Mouse (Mus musculus) midbrain, embryonic 11.5 days (tissue): ENCODE results near the gene Robo3. TPM values are rescaled to one million over a fixed set of nuclear protein-coding genes. Genes with fewer than 3 reads are reported as not detected.

Source experiments
- ATAC-seq: fragments of 200-750 bp; cut with Nextera tagmentation; 2 replicates; pipeline ENCODE4 v1.8.0; 2017; ENCODE audit warnings: moderate TSS enrichment, moderate library complexity; ENCODE audit not compliant: low FRiP score
- DNase-seq: peaks from one replicate; pipeline ENCODE4 v3.0.0; 2015; ENCODE audit warnings: low spot score; ENCODE audit errors: missing footprints
- H3K27ac ChIP-seq: fragments of 300-500 bp; sonication (generic); 2 replicates; pipeline ENCODE4 v1.5.1; 2014; ENCODE audit warnings: low read depth, low read length
- H3K27me3 ChIP-seq: fragments of 300-500 bp; sonication (generic); 2 replicates; pipeline ENCODE4 v1.6.1; 2014; ENCODE audit warnings: mild to moderate bottlenecking, low read length, moderate library complexity, mixed read lengths; ENCODE audit not compliant: control insufficient read depth, insufficient read depth
- H3K36me3 ChIP-seq: fragments of 300-500 bp; sonication (generic); 2 replicates; pipeline ENCODE4 v1.6.1; 2014; ENCODE audit warnings: mild to moderate bottlenecking, low read length, moderate library complexity, mixed read lengths; ENCODE audit not compliant: control insufficient read depth, insufficient read depth
- H3K4me1 ChIP-seq: fragments of 300-500 bp; sonication (generic); 2 replicates; pipeline ENCODE4 v1.6.1; 2014; ENCODE audit warnings: low read length; ENCODE audit not compliant: control insufficient read depth, insufficient read depth
- H3K4me2 ChIP-seq: fragments of 300-500 bp; sonication (generic); 2 replicates; pipeline ENCODE4 v1.6.1; 2014; ENCODE audit warnings: mild to moderate bottlenecking, moderate library complexity
- H3K4me3 ChIP-seq: fragments of 300-500 bp; sonication (generic); 2 replicates; pipeline ENCODE4 v1.5.1; 2014; ENCODE audit warnings: low read depth, low read length
- H3K9ac ChIP-seq: fragments of 300-500 bp; sonication (generic); 2 replicates; pipeline ENCODE4 v1.6.1; 2014; ENCODE audit warnings: low read length
- H3K9me3 ChIP-seq: fragments of 300-500 bp; sonication (generic); 2 replicates; pipeline ENCODE4 v1.6.1; 2016; ENCODE audit warnings: low read length; ENCODE audit not compliant: control insufficient read depth
- WGBS: fragments of 180-500 bp; shearing (Covaris S2); extraction: QIAGEN DNeasy Blood & Tissue Kit; methylation state at CpG from one replicate; pipeline ENCODE4 v1.1.7; 2014; 5-methylcytosine and 5-hydroxymethylcytosine counted together
- polyA plus RNA-seq: library from polyadenylated mRNA; unstranded; fragments of >200 nt; fragmentation: Nextera tagmentation; extraction: Ambion mirVana; gene quantifications from 2 replicates; pipeline ENCODE4 v1.2.1, GENCODE M21; 2014

Gene Robo3
- polyA plus RNA-seq, 1 experiment from 2014 or later = 40.1 TPM

GRCm38 (mm10) chr9:37433823-37434560, 946 bp upstream of the Robo3 start:
- Histone ChIP-seq H3K9me3 (no peaks in the 10 kb centered on the region), H3K9ac (no peak overlapping the region), H3K4me3 (no peak overlapping the region), H3K36me3 (no peaks in the 10 kb centered on the region), H3K4me1 (peaks cover 8% of the 10 kb centered on the region; the same call in 1 of the 2 replicates), H3K27ac (no peak overlapping the region), H3K27me3 (peaks cover 76% of the 10 kb centered on the region), H3K4me2 (no peak overlapping the region)
- ATAC-seq (no peak), DNase-seq (peak; percentile 92)
- 3% methylated on average over 18 of the region's 18 CpGs for whole genome bisulfite sequencing

GRCm38 (mm10) chr9:37432026-37432666, 900 bp downstream of the Robo3 start:
- H3K9ac ChIP-seq = no peak overlapping the region
- H3K27ac ChIP-seq = peak overlapping the region; percentile 11; the same call in 1 of the 2 replicates
- DNase-seq = peak; percentile 94

GRCm38 (mm10) chr9:37430582-37430981, 2.5 kb downstream of the Robo3 start:
- peak; percentile 67 for ATAC-seq
- Histone ChIP-seq H3K27ac (no peak overlapping the region), H3K36me3 (no peaks in the 10 kb centered on the region), H3K4me1 (peaks cover 6% of the 10 kb centered on the region; the same call in 1 of the 2 replicates), H3K27me3 (peaks cover 70% of the 10 kb centered on the region), H3K9me3 (no peaks in the 10 kb centered on the region), H3K9ac (no peak overlapping the region), H3K4me3 (no peak overlapping the region), H3K4me2 (peak overlapping the region; percentile 23; the same call in 1 of the 2 replicates)
- peak; percentile 99 for DNase-seq
- WGBS = 1% methylated on average over 12 of the region's 12 CpGs

More at GRCm38 (mm10) chr9:37432026-37432666, 900 bp downstream of the Robo3 start:
- ATAC-seq = peak; percentile 33
- Histone ChIP-seq H3K36me3 (no peaks in the 10 kb centered on the region), H3K4me2 (peak overlapping the region; percentile 35), H3K27me3 (peaks cover 76% of the 10 kb centered on the region), H3K9me3 (no peaks in the 10 kb centered on the region), H3K4me3 (peak overlapping the region; percentile 25), H3K4me1 (peaks cover 8% of the 10 kb centered on the region; the same call in 1 of the 2 replicates)
- WGBS = 2% methylated on average over 16 of the region's 17 CpGs

GRCm38 (mm10) chr9:37429326-37429725, 3.7 kb downstream of the Robo3 start:
- Histone ChIP-seq H3K9me3 (no peaks in the 10 kb centered on the region), H3K4me2 (peak overlapping the region; percentile 7; the same call in 1 of the 2 replicates), H3K9ac (no peak overlapping the region), H3K27me3 (peaks cover 59% of the 10 kb centered on the region), H3K27ac (no peak overlapping the region), H3K4me3 (no peak overlapping the region), H3K36me3 (no peaks in the 10 kb centered on the region), H3K4me1 (peaks cover 5% of the 10 kb centered on the region; the same call in 1 of the 2 replicates)
- DNase-seq = no peak
- WGBS = 23% methylated on average over 26 of the region's 26 CpGs
- no peak for ATAC-seq

- WGBS = 26% methylated on average over 12 of the region's 12 CpGs
- peak; percentile 63 for ATAC-seq
- Histone ChIP-seq H3K9ac (no peak overlapping the region; the same call in 1 of the 2 replicates), H3K4me3 (no peak overlapping the region), H3K9me3 (no peaks in the 10 kb centered on the region), H3K27me3 (peaks cover 6% of the 10 kb centered on the region; the same call in 1 of the 2 replicates), H3K4me1 (peaks cover 4% of the 10 kb centered on the region; the same call in 1 of the 2 replicates), H3K27ac (no peak overlapping the region), H3K36me3 (no peaks in the 10 kb centered on the region), H3K4me2 (peak overlapping the region; percentile 27; the same call in 1 of the 2 replicates)
- DNase-seq = peak; percentile 90
These were observed 11.8 kb downstream of the Robo3 start for GRCm38 (mm10) chr9:37421239-37421638.

- peak overlapping the region; percentile 27 for H3K4me2 ChIP-seq
- H3K27ac ChIP-seq = no peak overlapping the region
- DNase-seq (peak; percentile 98), ATAC-seq (peak; percentile 93)
- H3K27me3 ChIP-seq = peaks cover 6% of the 10 kb centered on the region; the same call in 1 of the 2 replicates
- no peaks in the 10 kb centered on the region for H3K9me3 ChIP-seq
- H3K4me3 ChIP-seq = 0 out of 2 replicates have a peak overlapping the region, but pooled peaks have one; percentile 1
- under 1% methylated on average over 27 of the region's 27 CpGs for WGBS
- H3K9ac ChIP-seq = no peak overlapping the region; the same call in 1 of the 2 replicates
- no peaks in the 10 kb centered on the region for H3K36me3 ChIP-seq
- peaks cover 4% of the 10 kb centered on the region; the same call in 1 of the 2 replicates for H3K4me1 ChIP-seq
These were observed 12.4 kb downstream of the Robo3 start for GRCm38 (mm10) chr9:37420676-37421075.

- Histone ChIP-seq H3K9me3 (no peaks in the 10 kb centered on the region), H3K4me1 (peaks cover 4% of the 10 kb centered on the region; the same call in 1 of the 2 replicates), H3K4me2 (no peak overlapping the region), H3K9ac (no peak overlapping the region), H3K27ac (no peak overlapping the region), H3K4me3 (no peak overlapping the region), H3K27me3 (peaks cover 6% of the 10 kb centered on the region; the same call in 1 of the 2 replicates), H3K36me3 (no peaks in the 10 kb centered on the region)
- WGBS = 87% methylated on average over 4 of the region's 4 CpGs
- ATAC-seq = no peak
- DNase-seq = no peak
These were observed 14.3 kb downstream of the Robo3 start for GRCm38 (mm10) chr9:37418791-37419190.

- Histone ChIP-seq H3K36me3 (no peaks in the 10 kb centered on the region), H3K27ac (no peak overlapping the region), H3K4me1 (no peaks in the 10 kb centered on the region), H3K27me3 (no peaks in the 10 kb centered on the region), H3K9ac (no peak overlapping the region), H3K4me3 (no peak overlapping the region), H3K4me2 (no peak overlapping the region), H3K9me3 (no peaks in the 10 kb centered on the region)
- DNase-seq = no peak
- ATAC-seq = no peak
- WGBS = 87% methylated on average over 3 of the region's 3 CpGs
These were observed 18.4 kb downstream of the Robo3 start for GRCm38 (mm10) chr9:37414666-37415065.

- ATAC-seq (no peak), DNase-seq (no peak)
- H3K27me3 ChIP-seq = peaks cover 2% of the 10 kb centered on the region; the same call in 1 of the 2 replicates
- H3K9ac ChIP-seq = no peak overlapping the region
- peaks cover 2% of the 10 kb centered on the region; the same call in 1 of the 2 replicates for H3K4me1 ChIP-seq
- H3K4me2 ChIP-seq = no peak overlapping the region
- H3K36me3 ChIP-seq = no peaks in the 10 kb centered on the region
- H3K4me3 ChIP-seq = no peak overlapping the region
- no peaks in the 10 kb centered on the region for H3K9me3 ChIP-seq
- no peak overlapping the region for H3K27ac ChIP-seq
- 59% methylated on average over 3 of the region's 3 CpGs for WGBS
These were observed 20.1 kb downstream of the Robo3 start for GRCm38 (mm10) chr9:37412989-37413388.
